Mouse (Mus musculus) liver, embryonic 13.5 days (tissue): Measurements from ENCODE around the gene Serinc5. TPM values are rescaled to one million over a fixed set of nuclear protein-coding genes. Genes with fewer than 3 reads are reported as not detected.

ENCODE experiments used
- ATAC-seq: fragments of 200-750 bp; cut with Nextera tagmentation; 2 replicates; pipeline ENCODE4 v1.8.0; 2017; ENCODE audit warnings: low read depth, mild to moderate bottlenecking, moderate number of reproducible peaks, moderate library complexity
- DNase-seq: peaks from one replicate; pipeline ENCODE4 v3.0.0; 2022
- H3K27ac ChIP-seq: fragments of 300-500 bp; sonication (generic); 2 replicates; pipeline ENCODE4 v1.5.1; 2015; ENCODE audit warnings: moderate library complexity, mild to moderate bottlenecking, inconsistent platforms
- H3K27me3 ChIP-seq: fragments of 300-500 bp; sonication (generic); 2 replicates; pipeline ENCODE4 v1.6.1; 2015; ENCODE audit warnings: mild to moderate bottlenecking, inconsistent platforms
- H3K36me3 ChIP-seq: fragments of 300-500 bp; sonication (generic); 2 replicates; pipeline ENCODE4 v1.6.1; 2015; ENCODE audit warnings: mild to moderate bottlenecking, inconsistent platforms
- H3K4me1 ChIP-seq: fragments of 300-500 bp; sonication (generic); replicated peaks from 2 replicates; pipeline ENCODE4 v1.6.1; 2015; ENCODE audit warnings: inconsistent platforms
- H3K4me2 ChIP-seq: fragments of 300-500 bp; sonication (generic); 2 replicates; pipeline ENCODE4 v1.6.1; 2015; ENCODE audit warnings: inconsistent platforms, mild to moderate bottlenecking, moderate library complexity
- H3K4me3 ChIP-seq: fragments of 300-500 bp; sonication (generic); replicated peaks from 2 replicates; pipeline ENCODE4 v1.5.1; 2015; ENCODE audit warnings: mild to moderate bottlenecking, inconsistent platforms
- H3K9ac ChIP-seq: fragments of 300-500 bp; sonication (generic); 2 replicates; pipeline ENCODE4 v1.6.1; 2015; ENCODE audit warnings: mild to moderate bottlenecking, inconsistent platforms
- H3K9me3 ChIP-seq: fragments of 300-500 bp; sonication (generic); replicated peaks from 2 replicates; pipeline ENCODE4 v1.6.1; 2016; ENCODE audit warnings: inconsistent platforms
- WGBS: fragments of 180-500 bp; shearing (Covaris S2); methylation state at CpG from one replicate; pipeline ENCODE4 v1.1.7; 2015; ENCODE audit not compliant: insufficient replicate concordance; 5-methylcytosine and 5-hydroxymethylcytosine counted together
- polyA plus RNA-seq: library from polyadenylated mRNA; unstranded; fragments of >200 nt; fragmentation: Nextera tagmentation; extraction: Ambion mirVana; gene quantifications from 2 replicates; pipeline ENCODE4 v1.2.1, GENCODE M21; 2015

Serinc5 gene
- 14.7 and 20.2 TPM in 2 replicates for polyA plus RNA-seq

- Histone ChIP-seq H3K36me3 (peaks cover 15% of the 10 kb centered on the region), H3K9me3 (no peaks in the 10 kb centered on the region), H3K27me3 (no peaks in the 10 kb centered on the region), H3K4me1 (peaks cover 50% of the 10 kb centered on the region), H3K27ac (peak within 1 kb of the TSS; percentile 95), H3K9ac (peak within 1 kb of the TSS; percentile 96), H3K4me3 (peak within 1 kb of the TSS; percentile 94), H3K4me2 (peak within 1 kb of the TSS; percentile 86)
- peak; percentile 91 for ATAC-seq
- peak; percentile 97 for DNase-seq
- WGBS = under 1% methylated on average over 55 of the region's 55 CpGs
Measured at GRCm38 (mm10) chr13:92610311-92611221, at the start of gene Serinc5. Gene Serinc5 (plus strand): TSS chr13:92611091.

- Histone ChIP-seq H3K27ac (no peak within 1 kb of the TSS), H3K4me3 (no peak within 1 kb of the TSS), H3K4me1 (peaks cover 7% of the 10 kb centered on the region), H3K4me2 (no peak within 1 kb of the TSS), H3K27me3 (0 out of 2 replicates have a peak, but pooled peaks cover 5% of the 10 kb centered on the region), H3K36me3 (no peaks in the 10 kb centered on the region), H3K9me3 (no peaks in the 10 kb centered on the region), H3K9ac (no peak within 1 kb of the TSS)
- no peak for DNase-seq
- ATAC-seq = no peak
Measured at GRCm38 (mm10) chr13:92576072-92576471, 34.8 kb upstream of the Serinc5 start, which contains the start of gene Spz1. Gene Spz1 (minus strand): TSS chr13:92576172.

- Histone ChIP-seq H3K27ac (no peak overlapping the region), H3K4me1 (peaks cover 10% of the 10 kb centered on the region), H3K4me2 (no peak overlapping the region), H3K27me3 (0 out of 2 replicates have a peak, but pooled peaks cover 5% of the 10 kb centered on the region), H3K4me3 (no peak overlapping the region), H3K9me3 (no peaks in the 10 kb centered on the region), H3K36me3 (no peaks in the 10 kb centered on the region), H3K9ac (no peak overlapping the region)
- WGBS = 44% methylated on average over 6 of the region's 6 CpGs
- ATAC-seq = no peak
- DNase-seq = no peak
Measured at GRCm38 (mm10) chr13:92576688-92577087, 34.2 kb upstream of the Serinc5 start.

- H3K27ac ChIP-seq = no peak overlapping the region
- DNase-seq = no peak
- WGBS = 57% methylated on average over 4 of the region's 4 CpGs
Measured at GRCm38 (mm10) chr13:92578210-92578609, 32.7 kb upstream of the Serinc5 start.

GRCm38 (mm10) chr13:92580220-92581043 is 30.5 kb upstream of the Serinc5 start:
- peak; percentile 67 for ATAC-seq
- no peak overlapping the region for H3K4me3 ChIP-seq
- no peaks in the 10 kb centered on the region for H3K36me3 ChIP-seq
- peaks cover 15% of the 10 kb centered on the region for H3K4me1 ChIP-seq
- 36% methylated on average over 10 of the region's 10 CpGs for WGBS
- H3K27ac ChIP-seq = peak overlapping the region; percentile 6; the same call in 1 of the 2 replicates
- peak; percentile 62 for DNase-seq
- no peaks in the 10 kb centered on the region for H3K9me3 ChIP-seq
- no peaks in the 10 kb centered on the region for H3K27me3 ChIP-seq
- no peak overlapping the region for H3K4me2 ChIP-seq
- no peak overlapping the region for H3K9ac ChIP-seq

More at GRCm38 (mm10) chr13:92578210-92578609, 32.7 kb upstream of the Serinc5 start:
- Histone ChIP-seq H3K4me1 (peaks cover 10% of the 10 kb centered on the region), H3K4me2 (no peak overlapping the region), H3K4me3 (no peak overlapping the region), H3K27me3 (0 out of 2 replicates have a peak, but pooled peaks cover 5% of the 10 kb centered on the region), H3K9ac (no peak overlapping the region), H3K9me3 (no peaks in the 10 kb centered on the region), H3K36me3 (no peaks in the 10 kb centered on the region)
- ATAC-seq = no peak

GRCm38 (mm10) chr13:92584094-92584717 is 26.7 kb upstream of the Serinc5 start:
- Histone ChIP-seq H3K4me2 (no peak overlapping the region), H3K9me3 (no peaks in the 10 kb centered on the region), H3K9ac (no peak overlapping the region), H3K27me3 (no peaks in the 10 kb centered on the region), H3K27ac (peak overlapping the region; percentile 44), H3K4me1 (peaks cover 37% of the 10 kb centered on the region), H3K4me3 (no peak overlapping the region), H3K36me3 (no peaks in the 10 kb centered on the region)
- no peak for ATAC-seq
- DNase-seq = no peak
- WGBS = 78% methylated on average over 8 of the region's 8 CpGs

- Histone ChIP-seq H3K4me1 (peaks cover 63% of the 10 kb centered on the region), H3K4me3 (no peak overlapping the region), H3K9ac (no peak overlapping the region), H3K4me2 (no peak overlapping the region), H3K27me3 (no peaks in the 10 kb centered on the region), H3K27ac (peak overlapping the region; percentile 85), H3K9me3 (no peaks in the 10 kb centered on the region), H3K36me3 (no peaks in the 10 kb centered on the region)
- DNase-seq = no peak
- WGBS = 74% methylated on average over 3 of the region's 3 CpGs
- no peak for ATAC-seq
Measured at GRCm38 (mm10) chr13:92588704-92589103, 22.2 kb upstream of the Serinc5 start.

GRCm38 (mm10) chr13:92589255-92589654 is 21.6 kb upstream of the Serinc5 start:
- no peak for DNase-seq
- Histone ChIP-seq H3K4me2 (no peak overlapping the region), H3K27me3 (no peaks in the 10 kb centered on the region), H3K36me3 (no peaks in the 10 kb centered on the region), H3K27ac (peak overlapping the region; percentile 85), H3K9ac (peak overlapping the region; percentile 40), H3K4me3 (no peak overlapping the region), H3K4me1 (peaks cover 68% of the 10 kb centered on the region), H3K9me3 (no peaks in the 10 kb centered on the region)
- ATAC-seq = 0 out of 2 replicates have a peak, but pooled peaks have one; percentile 8

GRCm38 (mm10) chr13:92591225-92591624 is 19.7 kb upstream of the Serinc5 start:
- H3K4me3 ChIP-seq = no peak overlapping the region
- no peak for DNase-seq
- no peaks in the 10 kb centered on the region for H3K27me3 ChIP-seq
- peaks cover 83% of the 10 kb centered on the region for H3K4me1 ChIP-seq
- no peak for ATAC-seq
- H3K9me3 ChIP-seq = no peaks in the 10 kb centered on the region
- no peak overlapping the region for H3K9ac ChIP-seq
- no peaks in the 10 kb centered on the region for H3K36me3 ChIP-seq
- peak overlapping the region; percentile 95 for H3K27ac ChIP-seq
- H3K4me2 ChIP-seq = no peak overlapping the region
- WGBS = 60% methylated on average over 3 of the region's 3 CpGs

GRCm38 (mm10) chr13:92592268-92592785 is 18.6 kb upstream of the Serinc5 start:
- DNase-seq = no peak
- H3K9ac ChIP-seq = peak overlapping the region; percentile 56; the same call in 1 of the 2 replicates
- H3K27me3 ChIP-seq = no peaks in the 10 kb centered on the region
- WGBS = 20% methylated on average over 5 of the region's 5 CpGs
- H3K36me3 ChIP-seq = no peaks in the 10 kb centered on the region
- H3K27ac ChIP-seq = peak overlapping the region; percentile 95
- no peak for ATAC-seq
- no peaks in the 10 kb centered on the region for H3K9me3 ChIP-seq
- H3K4me2 ChIP-seq = peak overlapping the region; percentile 66
- H3K4me3 ChIP-seq = peak overlapping the region; percentile 36; the same call in 1 of the 2 replicates
- peaks cover 90% of the 10 kb centered on the region for H3K4me1 ChIP-seq
